Mouse (Mus musculus) stomach, embryonic 15.5 days (tissue): ENCODE results near the gene Ccr6. TPM values are rescaled to one million over a fixed set of nuclear protein-coding genes. Genes with fewer than 3 reads are reported as not detected.
"Not testable (repeated sequence)": the region's sequence is repeated elsewhere in the genome, so short reads cannot be mapped to it uniquely, and the experiment has no call there.

ENCODE experiments used
- ATAC-seq: fragments of 200-750 bp; cut with Nextera tagmentation; 2 replicates; pipeline ENCODE4 v1.8.0; 2017; ENCODE audit warnings: low read depth, moderate number of reproducible peaks, moderate TSS enrichment; ENCODE audit not compliant: insufficient read depth, low FRiP score
- H3K27ac ChIP-seq: fragments of 300-500 bp; sonication (generic); 2 replicates; pipeline ENCODE4 v1.5.1; 2015; ENCODE audit warnings: mild to moderate bottlenecking, inconsistent platforms
- H3K27me3 ChIP-seq: fragments of 300-500 bp; sonication (generic); replicated peaks from 2 replicates; pipeline ENCODE4 v1.6.1; 2015; ENCODE audit warnings: inconsistent platforms
- H3K36me3 ChIP-seq: fragments of 300-500 bp; sonication (generic); 2 replicates; pipeline ENCODE4 v1.6.1; 2015; ENCODE audit warnings: inconsistent platforms
- H3K4me1 ChIP-seq: fragments of 300-500 bp; sonication (generic); 2 replicates; pipeline ENCODE4 v1.6.1; 2015; ENCODE audit warnings: inconsistent platforms
- H3K4me2 ChIP-seq: fragments of 300-500 bp; sonication (generic); 2 replicates; pipeline ENCODE4 v1.6.1; 2015; ENCODE audit warnings: mild to moderate bottlenecking, inconsistent platforms
- H3K4me3 ChIP-seq: fragments of 300-500 bp; sonication (generic); replicated peaks from 2 replicates; pipeline ENCODE4 v1.5.1; 2015; ENCODE audit warnings: inconsistent platforms
- H3K9ac ChIP-seq: fragments of 300-500 bp; sonication (generic); 2 replicates; pipeline ENCODE4 v1.6.1; 2015; ENCODE audit warnings: inconsistent platforms
- H3K9me3 ChIP-seq: fragments of 300-500 bp; sonication (generic); 2 replicates; pipeline ENCODE4 v1.6.1; 2016; ENCODE audit warnings: inconsistent platforms
- WGBS: fragments of 180-500 bp; shearing (Covaris S2); methylation state at CpG from one replicate; pipeline ENCODE4 v1.1.7; 2015; 5-methylcytosine and 5-hydroxymethylcytosine counted together
- polyA plus RNA-seq: library from polyadenylated mRNA; unstranded; fragments of >200 nt; fragmentation: Nextera tagmentation; extraction: Ambion mirVana; gene quantifications from 2 replicates; pipeline ENCODE4 v1.2.1, GENCODE M21; 2015

Gene Ccr6
- 0.37 and 1.0 TPM in 2 replicates for polyA plus RNA-seq

DNA sequence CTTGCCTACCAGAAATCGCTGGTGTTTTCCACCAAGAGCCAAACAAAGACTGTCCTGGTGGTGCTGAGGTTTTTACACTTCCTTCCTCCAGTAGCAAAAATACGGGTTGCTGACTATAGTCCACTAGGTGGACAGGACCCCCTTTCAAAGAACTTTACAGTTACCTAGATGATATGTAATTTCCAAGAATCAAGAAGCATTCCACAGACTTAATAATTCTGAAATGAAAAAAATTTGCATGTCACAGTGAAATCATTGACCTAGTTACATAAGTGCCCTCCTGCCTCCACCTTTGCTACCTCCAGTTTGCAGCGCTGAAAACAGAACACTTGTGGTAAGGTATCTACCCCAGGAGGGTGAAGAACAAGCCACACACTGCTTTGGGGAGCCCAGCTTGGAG lies at the start of gene Ccr6:
Ccr6 (plus strand) TSS at position 301 of the 400 bp plus-strand sequence.
- WGBS, result 78% methylated on average over 3 of the region's 3 CpGs
- no peak within 1 kb of the TSS for H3K4me2 ChIP-seq
- no peaks in the 10 kb centered on the region for H3K36me3 ChIP-seq
- H3K27ac ChIP-seq, result no peak within 1 kb of the TSS
- H3K4me1 ChIP-seq, result no peaks in the 10 kb centered on the region
- no peaks in the 10 kb centered on the region for H3K9me3 ChIP-seq
- no peak within 1 kb of the TSS for H3K4me3 ChIP-seq
- H3K27me3 ChIP-seq, result no peaks in the 10 kb centered on the region
- no peak within 1 kb of the TSS for H3K9ac ChIP-seq
- ATAC-seq, result no peak

DNA sequence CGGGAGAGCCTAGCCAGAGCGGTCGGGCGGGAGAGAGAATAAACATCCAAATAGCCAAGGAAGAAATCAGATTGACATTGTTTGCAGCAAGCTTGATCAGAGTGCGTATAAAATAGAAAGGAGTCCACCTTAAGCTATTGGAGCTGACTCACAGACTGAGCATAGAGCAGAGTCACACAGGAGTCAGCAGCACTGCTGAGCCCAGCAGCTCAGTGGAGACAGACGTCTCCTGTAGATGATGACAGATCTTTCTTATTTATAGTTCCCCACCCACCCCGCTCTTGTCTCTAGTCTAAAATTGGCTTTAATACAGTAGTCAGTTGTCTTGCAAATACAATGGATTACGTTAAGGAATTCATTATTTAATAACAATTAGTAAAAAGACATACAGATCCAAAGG lies 42.2 kb upstream of the Ccr6 start:
- Histone ChIP-seq H3K4me3 (no peak overlapping the region), H3K9ac (no peak overlapping the region), H3K4me2 (no peak overlapping the region), H3K9me3 (no peaks in the 10 kb centered on the region), H3K4me1 (no peaks in the 10 kb centered on the region), H3K27ac (no peak overlapping the region), H3K36me3 (peaks cover 24% of the 10 kb centered on the region), H3K27me3 (no peaks in the 10 kb centered on the region)
- ATAC-seq, result no peak
- 78% methylated on average over 8 of the region's 8 CpGs for WGBS

DNA sequence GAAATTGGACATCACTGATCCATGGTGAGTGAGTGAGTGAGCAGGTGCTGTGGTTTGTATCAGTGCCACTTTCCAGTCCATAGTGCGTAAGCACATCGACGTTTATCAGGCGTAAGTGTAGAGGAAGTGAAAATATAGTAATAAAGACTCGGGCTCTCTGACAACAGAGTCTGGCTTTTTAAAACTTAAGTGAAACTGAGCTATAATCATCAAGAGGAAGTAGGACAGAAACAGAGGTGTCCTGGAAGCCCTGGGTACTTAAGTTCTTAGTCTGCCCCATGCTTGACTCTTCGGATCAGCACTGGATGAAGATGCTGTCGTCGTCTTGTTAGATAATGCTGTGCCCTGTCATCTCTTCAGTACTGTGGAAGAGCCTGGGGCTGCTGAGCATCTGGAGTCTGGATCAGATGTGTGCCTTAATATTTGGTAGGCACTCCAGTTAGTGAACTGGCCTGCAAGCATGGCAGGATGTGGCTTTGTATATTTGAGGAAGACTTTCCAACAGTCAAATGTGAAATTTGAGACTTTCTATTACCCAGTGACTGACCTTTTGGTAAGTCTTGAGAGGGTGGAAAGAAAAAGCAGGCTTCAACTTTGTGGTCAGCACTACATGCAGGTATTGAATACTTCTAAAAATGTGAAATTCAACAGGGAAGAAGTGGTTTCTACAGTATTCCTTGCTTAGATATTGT lies 40.0 kb upstream of the Ccr6 start:
- Histone ChIP-seq H3K4me3 (no peak overlapping the region), H3K4me2 (no peak overlapping the region), H3K9ac (no peak overlapping the region), H3K4me1 (no peaks in the 10 kb centered on the region), H3K27ac (no peak overlapping the region), H3K36me3 (peaks cover 15% of the 10 kb centered on the region; the same call in 1 of the 2 replicates), H3K9me3 (no peaks in the 10 kb centered on the region), H3K27me3 (no peaks in the 10 kb centered on the region)
- ATAC-seq, result no peak
- 83% methylated on average over 8 of the region's 8 CpGs for WGBS

DNA sequence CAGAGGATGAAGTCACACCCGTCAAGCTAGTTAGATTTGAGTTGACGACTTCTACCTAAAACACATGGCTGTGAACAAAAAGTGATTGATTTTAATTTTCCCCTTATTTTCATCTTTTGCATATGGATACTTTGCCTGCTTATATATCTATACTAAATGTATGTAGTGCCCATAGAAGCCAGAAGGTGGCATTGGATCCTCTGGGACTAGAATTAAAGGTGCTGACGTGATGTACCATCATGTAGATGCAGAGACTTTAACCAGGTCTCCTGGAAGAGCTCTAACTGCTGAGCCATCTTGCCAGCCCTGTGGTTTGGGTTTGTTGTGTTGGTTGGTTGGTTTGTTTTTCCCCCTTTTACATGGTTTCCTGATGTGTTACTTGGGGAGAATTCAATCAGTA lies 38.2 kb upstream of the Ccr6 start:
- no peak for ATAC-seq
- H3K36me3 ChIP-seq, result peaks cover 11% of the 10 kb centered on the region; the same call in 1 of the 2 replicates

DNA sequence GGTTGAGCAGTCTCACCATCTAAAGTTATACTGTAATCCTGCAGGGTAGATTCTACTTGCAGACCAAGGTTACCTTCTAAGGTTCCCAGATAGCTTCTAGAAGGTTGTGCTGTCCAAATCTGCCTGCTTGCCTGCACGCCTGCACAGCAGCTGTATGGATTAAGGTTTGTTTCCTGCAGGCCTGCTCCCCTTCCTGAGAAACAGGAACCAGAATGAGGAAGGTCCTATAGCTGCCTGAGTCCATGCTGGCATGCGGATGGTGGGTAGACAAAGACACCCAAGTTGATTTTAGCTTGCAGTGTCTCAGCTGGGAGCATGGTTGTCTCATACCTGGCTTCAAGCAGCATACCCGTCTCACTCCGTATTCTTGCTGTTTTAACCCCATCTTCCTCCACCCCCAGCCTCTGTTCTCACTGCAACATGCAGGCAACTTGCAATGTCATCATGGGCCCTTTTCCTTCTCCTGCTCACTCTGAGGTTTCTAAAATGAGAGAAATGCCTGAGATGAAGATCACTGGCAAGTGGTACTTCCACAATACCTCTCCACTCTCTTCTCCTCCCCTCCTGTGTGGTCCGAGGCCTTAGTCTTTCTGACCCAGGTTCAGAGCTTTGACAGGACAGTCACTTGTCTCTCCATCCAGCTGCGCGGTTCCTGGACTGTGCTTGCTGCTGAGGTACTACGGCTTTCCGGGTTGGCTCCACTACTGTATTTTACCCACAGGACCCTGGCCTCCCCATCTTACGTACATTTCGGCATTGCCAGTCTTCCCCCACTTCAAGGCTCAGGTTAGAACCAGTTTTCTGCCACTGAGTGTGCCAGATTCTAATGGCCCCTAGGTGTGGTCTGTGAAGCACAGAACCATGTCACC lies 36.5 kb upstream of the Ccr6 start:
- no peak overlapping the region for H3K4me3 ChIP-seq
- no peak overlapping the region for H3K9ac ChIP-seq
- no peaks in the 10 kb centered on the region for H3K9me3 ChIP-seq
- H3K27me3 ChIP-seq, result no peaks in the 10 kb centered on the region
- H3K4me2 ChIP-seq, result no peak overlapping the region
- H3K36me3 ChIP-seq, result peaks cover 8% of the 10 kb centered on the region; the same call in 1 of the 2 replicates
- no peak for ATAC-seq
- no peaks in the 10 kb centered on the region for H3K4me1 ChIP-seq
- 85% methylated on average over 11 of the region's 11 CpGs for WGBS
- no peak overlapping the region for H3K27ac ChIP-seq

More for the DNA sequence above, 38.2 kb upstream of the Ccr6 start:
- Histone ChIP-seq H3K9ac (no peak overlapping the region), H3K27me3 (no peaks in the 10 kb centered on the region), H3K4me1 (no peaks in the 10 kb centered on the region), H3K9me3 (no peaks in the 10 kb centered on the region), H3K4me2 (no peak overlapping the region), H3K4me3 (no peak overlapping the region), H3K27ac (no peak overlapping the region)
- 63% methylated on average over 3 of the region's 3 CpGs for WGBS

DNA sequence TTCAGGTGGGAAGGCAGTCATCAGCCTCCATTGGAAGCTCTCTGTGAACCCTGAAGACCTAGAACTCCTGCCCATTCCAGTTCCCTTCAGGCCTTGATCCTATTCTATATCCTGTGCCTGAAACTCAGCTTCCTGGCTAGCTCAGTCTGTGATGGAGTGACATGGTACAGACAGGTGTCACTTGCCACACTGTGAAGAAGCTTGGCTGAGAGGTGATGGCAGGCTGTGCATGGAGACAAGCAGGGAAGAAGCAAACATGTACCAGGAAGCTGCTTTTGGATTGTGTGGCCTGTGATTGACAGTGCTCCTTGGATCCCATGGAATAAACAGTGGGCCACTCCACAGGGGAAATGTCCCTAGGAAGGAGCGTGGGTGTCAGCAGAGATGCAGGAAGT lies 35.9 kb upstream of the Ccr6 start:
- Histone ChIP-seq H3K9me3 (no peaks in the 10 kb centered on the region), H3K4me3 (no peak overlapping the region), H3K4me2 (no peak overlapping the region), H3K27ac (no peak overlapping the region), H3K4me1 (no peaks in the 10 kb centered on the region), H3K27me3 (no peaks in the 10 kb centered on the region), H3K9ac (no peak overlapping the region), H3K36me3 (0 out of 2 replicates have a peak, but pooled peaks cover 3% of the 10 kb centered on the region)
- ATAC-seq, result no peak
- WGBS, result 72% methylated on average over 1 of the region's 1 CpGs

DNA sequence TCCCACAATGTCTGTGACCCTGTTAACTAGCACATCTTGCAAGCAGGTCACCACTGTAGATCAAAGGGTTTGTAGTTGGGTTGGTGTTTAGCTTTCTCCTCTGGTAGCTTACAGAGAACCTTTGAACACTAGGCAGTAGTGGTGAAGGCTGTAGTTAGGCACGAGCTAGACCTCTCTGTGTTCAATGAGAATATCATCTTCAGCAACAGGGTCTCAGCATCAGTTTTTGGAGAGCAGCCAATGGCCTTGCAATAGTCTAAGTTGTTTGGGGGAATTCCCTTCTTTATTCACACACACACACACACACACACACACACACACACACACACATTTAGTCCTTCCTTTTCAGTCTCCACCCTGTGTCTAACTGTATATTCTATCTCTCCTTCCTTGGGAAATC lies 32.4 kb upstream of the Ccr6 start:
- no peak overlapping the region for H3K4me3 ChIP-seq
- ATAC-seq, result no peak
- no peak overlapping the region for H3K9ac ChIP-seq
- no peak overlapping the region for H3K4me2 ChIP-seq
- H3K4me1 ChIP-seq, result no peaks in the 10 kb centered on the region
- no peaks in the 10 kb centered on the region for H3K9me3 ChIP-seq
- 60% methylated on average over 1 of the region's 1 CpGs for WGBS
- H3K27me3 ChIP-seq, result no peaks in the 10 kb centered on the region
- no peak overlapping the region for H3K27ac ChIP-seq
- no peaks in the 10 kb centered on the region for H3K36me3 ChIP-seq

DNA sequence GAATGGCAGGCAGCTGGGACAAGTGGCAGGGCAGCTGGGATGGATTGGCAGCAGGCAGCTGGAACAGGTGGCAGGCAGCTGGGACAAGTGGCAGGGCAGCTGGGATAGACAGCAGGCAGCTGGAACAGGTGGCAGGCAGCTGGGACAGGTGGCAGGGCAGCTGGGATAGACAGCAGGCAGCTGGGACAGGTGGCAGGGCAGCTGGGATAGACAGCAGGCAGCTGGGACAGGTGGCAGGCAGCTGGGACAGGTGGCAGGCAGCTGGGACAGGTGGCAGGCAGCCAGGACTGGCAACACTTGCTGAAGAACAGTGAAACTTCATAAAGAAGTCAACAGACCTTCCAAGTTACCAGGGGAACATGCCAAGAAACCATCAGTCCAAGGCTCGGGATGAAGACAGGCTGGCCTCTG lies 30.6 kb upstream of the Ccr6 start:
- H3K27me3 ChIP-seq, H3K9me3 ChIP-seq, H3K4me2 ChIP-seq, H3K4me3 ChIP-seq, H3K36me3 ChIP-seq, ATAC-seq, H3K4me1 ChIP-seq, H3K27ac ChIP-seq, H3K9ac ChIP-seq: not testable (repeated sequence)
- 56% methylated on average over 1 of the region's 1 CpGs for WGBS

DNA sequence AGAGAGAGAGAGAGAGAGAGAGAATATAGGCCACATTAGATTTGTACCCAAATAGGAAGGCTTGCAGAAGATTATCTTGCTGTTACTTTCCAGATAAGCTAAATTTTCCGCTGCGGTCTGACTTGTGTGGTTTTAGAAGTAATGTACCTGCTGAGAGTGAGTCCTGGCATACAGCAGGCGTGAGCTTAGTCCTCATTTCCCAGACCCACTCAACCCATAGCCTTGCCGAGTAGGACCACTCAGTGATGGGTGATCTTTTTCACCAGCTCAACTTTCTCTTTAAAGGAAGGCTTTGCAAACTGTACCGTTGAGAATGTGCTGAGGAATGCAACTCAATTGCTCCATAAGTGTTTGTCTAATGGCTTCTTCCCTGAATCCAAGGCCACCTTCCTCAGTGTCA lies 29.2 kb upstream of the Ccr6 start:
- Histone ChIP-seq H3K9ac (no peak overlapping the region), H3K4me3 (no peak overlapping the region), H3K36me3 (no peaks in the 10 kb centered on the region), H3K27ac (no peak overlapping the region), H3K9me3 (no peaks in the 10 kb centered on the region), H3K4me1 (no peaks in the 10 kb centered on the region), H3K27me3 (no peaks in the 10 kb centered on the region), H3K4me2 (no peak overlapping the region)
- ATAC-seq, result no peak
- WGBS, result 78% methylated on average over 5 of the region's 5 CpGs

DNA sequence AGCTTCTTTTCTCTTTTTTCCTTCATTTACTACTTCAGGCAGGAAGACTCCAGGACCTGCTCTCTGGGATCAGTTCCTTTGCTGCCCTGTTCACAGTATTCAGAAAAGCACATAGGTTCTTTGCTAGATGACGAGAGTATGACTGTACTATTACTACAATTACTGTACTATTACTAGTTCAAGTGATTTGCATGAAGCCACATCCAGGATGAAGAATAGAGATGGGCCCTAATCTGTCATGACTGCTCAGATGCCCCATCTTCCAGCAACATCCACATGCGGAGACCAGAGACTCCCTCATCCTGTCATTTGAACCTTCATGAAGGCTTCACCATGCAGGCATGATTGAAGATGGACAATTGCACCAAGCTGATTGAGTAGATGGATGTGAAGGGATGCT lies 26.1 kb upstream of the Ccr6 start:
- no peak overlapping the region for H3K4me3 ChIP-seq
- 83% methylated on average over 2 of the region's 2 CpGs for WGBS
- no peaks in the 10 kb centered on the region for H3K27me3 ChIP-seq
- no peaks in the 10 kb centered on the region for H3K4me1 ChIP-seq
- no peaks in the 10 kb centered on the region for H3K9me3 ChIP-seq
- H3K27ac ChIP-seq, result no peak overlapping the region
- ATAC-seq, result no peak
- H3K4me2 ChIP-seq, result no peak overlapping the region
- no peak overlapping the region for H3K9ac ChIP-seq
- H3K36me3 ChIP-seq, result no peaks in the 10 kb centered on the region

DNA sequence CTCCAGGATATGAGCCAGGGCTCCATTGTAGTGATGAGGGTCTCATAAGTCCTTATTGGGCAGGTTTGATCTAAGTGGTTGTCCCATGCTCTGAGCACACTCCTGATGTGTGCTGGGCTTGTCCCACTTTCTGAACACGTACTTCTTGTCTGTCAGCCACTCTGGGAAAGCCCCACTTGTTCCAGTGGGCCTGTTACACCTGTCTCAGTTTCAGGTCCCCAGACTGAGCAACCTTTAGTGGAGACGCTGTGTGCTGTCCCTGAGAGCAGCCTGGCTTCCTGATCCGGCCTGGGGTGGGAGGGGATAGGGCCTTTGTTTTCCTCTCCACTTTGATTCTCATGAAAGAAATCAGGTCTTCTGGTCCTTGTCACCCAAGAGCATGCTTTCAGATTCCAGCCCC lies 25.7 kb upstream of the Ccr6 start:
- 61% methylated on average over 3 of the region's 3 CpGs for WGBS
- ATAC-seq, result no peak
- H3K4me3 ChIP-seq, result no peak overlapping the region
- no peaks in the 10 kb centered on the region for H3K27me3 ChIP-seq
- H3K4me1 ChIP-seq, result no peaks in the 10 kb centered on the region
- H3K36me3 ChIP-seq, result no peaks in the 10 kb centered on the region
- H3K9me3 ChIP-seq, result no peaks in the 10 kb centered on the region
- no peak overlapping the region for H3K9ac ChIP-seq
- no peak overlapping the region for H3K27ac ChIP-seq
- H3K4me2 ChIP-seq, result no peak overlapping the region

DNA sequence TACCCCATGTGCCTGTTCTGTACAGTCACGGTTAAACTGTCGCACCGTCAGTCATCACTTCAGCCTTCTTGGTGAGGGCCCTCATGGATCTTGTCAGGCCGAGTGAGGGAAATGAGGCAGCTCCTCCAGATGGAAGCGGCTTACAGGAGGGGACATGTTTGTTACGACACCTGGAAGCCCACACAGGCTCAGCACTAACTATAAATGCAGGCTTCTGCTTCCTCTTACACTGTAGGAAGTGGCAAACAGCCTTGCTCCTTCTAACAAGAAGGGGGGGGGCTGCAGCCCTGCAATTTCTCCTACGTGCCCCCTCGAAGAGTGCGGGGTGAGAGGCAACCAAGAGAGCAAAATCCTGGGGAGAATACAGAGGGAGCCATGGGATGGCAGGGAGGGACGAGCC lies 25.2 kb upstream of the Ccr6 start:
- H3K4me2 ChIP-seq, result no peak overlapping the region
- H3K9ac ChIP-seq, result no peak overlapping the region
- no peak for ATAC-seq
- H3K27me3 ChIP-seq, result no peaks in the 10 kb centered on the region
- no peak overlapping the region for H3K27ac ChIP-seq
- 76% methylated on average over 10 of the region's 10 CpGs for WGBS
- H3K4me1 ChIP-seq, result no peaks in the 10 kb centered on the region
- H3K9me3 ChIP-seq, result no peaks in the 10 kb centered on the region
- H3K4me3 ChIP-seq, result no peak overlapping the region
- no peaks in the 10 kb centered on the region for H3K36me3 ChIP-seq
